Mouse (Mus musculus) olfactory bulb, adult 2 months (tissue): ENCODE measurements around the gene Ugt2b34.

Experiments used
- CTCF ChIP-seq: fragments of 200-500 bp; IDR thresholded peaks from 2 replicates; pipeline ENCODE4 v1.5.1; 2012; ENCODE audit warnings: low read depth, mild to moderate bottlenecking, low read length, moderate library complexity; ENCODE audit not compliant: insufficient read depth
- POLR2A ChIP-seq: fragments of 200-500 bp; IDR thresholded peaks from 2 replicates; pipeline ENCODE4 v1.6.1; 2012; ENCODE audit warnings: mild to moderate bottlenecking, low read depth, low read length, moderate library complexity; ENCODE audit not compliant: insufficient read depth

DNA sequence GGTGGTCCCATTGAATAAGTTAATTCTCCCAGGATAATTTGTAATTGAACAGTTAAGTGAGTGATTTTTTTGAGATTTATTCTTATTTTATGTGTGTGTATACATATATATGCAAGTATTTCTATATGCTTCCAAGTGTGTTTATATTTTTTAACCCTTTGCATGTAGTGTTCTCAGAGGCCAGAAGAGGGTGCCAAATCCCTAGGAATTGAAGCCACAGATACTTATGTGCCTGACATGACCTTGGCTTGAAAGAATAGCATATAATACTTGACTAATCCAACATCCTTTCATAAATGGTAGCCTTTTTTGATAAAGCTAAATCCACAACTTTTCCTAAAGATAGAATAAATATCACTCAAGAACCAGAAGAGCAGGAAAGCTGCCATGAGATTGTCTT lies 56.6 kb downstream of the Ugt2b34 start:
- no peak for TF ChIP-seq CTCF
- no peak for TF ChIP-seq POLR2A
